Mouse (Mus musculus): ENCODE data around the gene Fam169b.
"Not testable (repeated sequence)": the region's sequence is repeated elsewhere in the genome, so short reads cannot be mapped to it uniquely, and the experiment has no call there.

The Fam169b gene

GRCm38 (mm10) chr7:68264028-68264453 is 9.6 kb upstream of the Fam169b start, which contains the start of gene Pgpep1l:
Gene Pgpep1l (minus strand): TSS chr7:68264233.
- in situ Hi-C loops (cut with MboI, MseI): no loop called here

DNA sequence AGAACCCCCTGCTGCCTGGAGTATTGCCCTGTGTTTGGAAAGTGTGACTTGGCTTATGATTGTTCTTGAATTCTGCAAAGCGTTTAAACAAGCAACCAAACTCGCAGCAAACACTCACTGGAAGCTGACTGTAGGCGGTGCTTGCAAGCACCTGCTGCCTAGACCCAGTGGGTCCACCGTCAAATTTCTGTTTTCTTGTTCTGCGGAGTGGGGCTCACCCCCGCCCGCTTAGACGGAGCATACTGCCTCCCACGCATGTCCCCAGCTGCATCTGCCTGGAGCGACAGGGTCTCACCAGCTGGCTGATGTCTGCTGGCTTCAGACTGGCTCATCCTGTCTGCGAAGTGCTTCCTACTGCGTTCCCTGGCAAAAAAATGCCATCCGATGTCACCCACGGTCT is 9.1 kb upstream of the Fam169b start:
- in situ Hi-C loops (cut with MboI, MseI): no loop called here

DNA sequence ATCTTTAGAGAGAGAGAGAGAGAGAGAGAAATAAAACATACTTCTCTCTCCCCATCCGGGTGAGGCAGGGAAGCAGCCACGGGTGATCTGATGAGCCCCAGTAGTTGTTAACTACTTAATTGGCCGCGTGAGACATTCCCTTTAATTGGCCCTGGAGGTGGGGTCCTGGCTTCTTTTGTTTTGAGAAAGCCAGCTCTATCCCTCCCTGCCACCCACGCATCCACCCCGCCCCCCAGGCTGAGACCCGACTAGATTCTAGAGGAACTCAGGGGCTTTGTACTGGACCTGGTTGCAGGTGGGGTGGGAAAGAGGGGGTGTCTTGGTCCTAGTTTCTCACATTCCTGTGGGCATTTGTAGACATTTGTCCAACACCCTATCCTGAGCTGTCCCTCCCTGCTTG is 8.2 kb upstream of the Fam169b start:
- in situ Hi-C loops (cut with MboI, MseI): no loop called here

DNA sequence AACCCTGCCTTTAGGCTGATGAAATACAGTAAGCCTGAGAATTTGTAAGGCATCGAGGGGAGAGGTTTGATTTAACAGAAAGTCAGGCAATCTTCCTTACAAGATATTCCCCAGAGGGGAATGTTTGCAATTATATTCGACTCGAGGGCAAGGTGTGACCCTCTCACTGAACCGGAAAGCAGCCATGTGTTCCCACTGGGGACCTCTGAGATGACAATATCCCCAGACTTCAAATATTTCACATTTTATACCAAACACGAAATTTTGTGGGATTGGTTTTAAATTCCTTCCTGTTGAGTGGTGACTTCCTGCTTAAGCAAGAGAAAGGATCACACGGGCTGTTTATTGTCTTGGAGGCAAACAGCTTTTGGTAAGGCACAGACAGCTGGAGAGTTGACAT is 6.9 kb upstream of the Fam169b start:
- in situ Hi-C loops (cut with MboI, MseI): no loop called here

- in situ Hi-C loops (cut with MboI, MseI): loop anchor here (10.0 kb wide), 1 partner anchor 316 kb away; the partner anchor contains the start of gene Igf1r
Measured at GRCm38 (mm10) chr7:68270551-68270950, 3.1 kb upstream of the Fam169b start.

- in situ Hi-C loops (cut with MboI, MseI): loop anchor here (10.0 kb wide), 1 partner anchor 317 kb away; the partner anchor contains the start of gene Igf1r
Measured at GRCm38 (mm10) chr7:68271816-68272215, 1.8 kb upstream of the Fam169b start.

GRCm38 (mm10) chr7:68272607-68273006 is 1.0 kb upstream of the Fam169b start:
- in situ Hi-C loops (cut with MboI, MseI): loop anchor here (10.0 kb wide), 1 partner anchor 318 kb away; the partner anchor contains the start of gene Igf1r

DNA sequence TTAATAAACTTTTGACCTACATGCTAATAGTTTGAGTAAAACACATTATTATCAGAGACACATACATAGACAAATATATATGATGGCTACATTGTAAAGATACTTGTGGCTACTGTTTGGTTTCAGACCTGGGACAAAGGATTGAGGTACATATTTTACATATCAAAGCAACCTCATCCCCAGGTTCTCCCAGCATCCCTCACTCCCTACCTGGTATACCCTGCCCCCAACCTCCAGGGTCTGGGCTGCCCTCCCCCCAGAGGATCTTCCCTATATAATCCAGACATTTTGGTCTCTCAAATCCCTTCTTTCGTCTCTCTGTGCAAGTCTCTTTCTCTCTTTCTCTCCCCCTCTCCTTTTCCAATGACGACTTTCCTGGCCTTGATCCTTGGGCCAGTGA is 579 bp downstream of the Fam169b start:
- in situ Hi-C loops (cut with MboI, MseI): loop anchor here (10.0 kb wide), 1 partner anchor 319 kb away; the partner anchor contains the start of gene Igf1r

DNA sequence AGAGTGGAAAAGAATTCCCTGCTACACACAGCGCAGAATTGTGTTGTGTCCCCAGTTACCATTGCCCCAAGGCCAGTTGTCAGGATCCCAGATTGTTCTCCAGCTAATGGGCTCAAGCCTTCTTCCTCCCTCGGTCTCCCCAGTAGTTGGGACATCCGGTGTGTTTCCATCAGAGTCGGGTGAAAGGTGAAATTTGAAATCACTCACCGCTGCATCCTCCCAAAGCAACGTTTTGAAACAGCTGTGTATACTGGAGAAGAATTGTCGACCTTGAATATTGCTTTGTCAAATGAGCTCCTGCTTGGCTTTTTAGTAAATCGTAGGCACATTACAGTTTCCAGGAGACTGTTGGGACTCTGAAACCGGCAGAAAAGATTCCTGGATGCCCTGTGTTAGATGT is 1.3 kb downstream of the Fam169b start:
- in situ Hi-C loops (cut with MboI, MseI): loop anchor here (10.0 kb wide), 1 partner anchor 320 kb away; the partner anchor contains the start of gene Igf1r

DNA sequence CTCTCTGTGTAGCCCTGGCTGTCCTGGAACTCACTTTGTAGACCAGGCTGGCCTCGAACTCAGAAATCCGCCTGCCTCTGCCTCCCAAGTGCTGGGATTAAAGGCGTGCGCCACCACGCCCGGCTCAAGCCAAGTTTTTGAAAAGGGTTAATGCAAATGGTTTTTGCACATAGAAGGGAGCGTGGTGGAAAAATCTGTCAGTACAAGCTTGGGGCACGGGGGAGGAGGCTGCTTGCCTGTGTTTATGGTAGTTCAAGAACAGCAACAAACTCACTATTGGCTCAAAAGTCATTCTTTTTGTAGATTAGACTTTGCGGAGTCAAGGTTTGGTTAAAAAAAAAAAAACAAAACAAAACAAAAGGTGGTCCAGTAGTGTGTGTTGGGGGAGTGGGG is 1.8 kb downstream of the Fam169b start:
- in situ Hi-C loops (cut with MboI, MseI): loop anchor here (10.0 kb wide), 1 partner anchor 321 kb away; the partner anchor contains the start of gene Igf1r

DNA sequence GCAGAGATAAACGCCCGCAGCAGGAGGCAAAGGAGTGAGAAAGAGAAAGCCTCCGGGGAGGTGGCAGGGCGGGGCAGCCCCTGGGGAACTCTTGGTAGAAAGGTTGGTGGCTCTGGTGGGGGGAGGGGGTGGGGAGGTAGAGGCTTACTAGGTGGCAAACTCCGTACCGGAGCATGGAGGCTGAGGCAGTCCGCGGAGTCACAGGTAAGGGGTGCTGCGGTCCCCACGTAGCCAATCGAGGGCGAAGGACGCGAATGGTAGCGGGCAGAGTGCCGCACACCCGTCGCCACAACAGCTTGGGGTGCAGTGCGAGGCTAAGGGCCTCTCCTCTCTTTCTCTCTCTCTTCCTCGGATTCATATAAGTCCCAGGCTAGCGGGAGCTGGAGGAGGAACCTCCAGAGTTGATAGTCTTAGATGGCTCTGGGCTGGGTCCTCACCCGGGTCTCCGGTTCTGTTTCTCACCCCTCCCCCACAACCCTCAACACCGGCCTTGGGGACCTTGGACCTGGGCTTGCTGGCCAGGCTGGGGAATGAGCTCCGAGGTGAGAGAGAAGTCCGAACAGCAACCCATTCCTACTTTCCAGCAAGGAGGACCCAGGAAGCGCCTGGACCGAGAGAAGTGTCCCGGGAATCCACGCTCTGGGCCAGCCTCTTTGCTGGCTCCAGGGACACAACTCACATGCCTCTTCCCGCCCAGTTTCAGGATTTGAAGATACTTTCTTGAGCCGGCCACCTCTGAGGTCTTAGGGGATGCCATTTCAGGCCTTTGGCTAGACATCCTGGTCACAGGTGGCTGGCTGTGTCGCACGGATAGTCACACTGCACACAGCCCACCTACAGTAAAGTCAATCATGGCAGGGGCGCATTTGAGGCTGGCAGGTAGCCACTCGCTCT is 2.4 kb downstream of the Fam169b start:
- in situ Hi-C loops (cut with MboI, MseI): loop anchor here (10.0 kb wide), 1 partner anchor 321 kb away; the partner anchor contains the start of gene Igf1r

GRCm38 (mm10) chr7:68277054-68277896 is 3.6 kb downstream of the Fam169b start:
- in situ Hi-C loops (cut with MboI, MseI): loop anchor here (10.0 kb wide), 1 partner anchor 322 kb away; the partner anchor contains the start of gene Igf1r

DNA sequence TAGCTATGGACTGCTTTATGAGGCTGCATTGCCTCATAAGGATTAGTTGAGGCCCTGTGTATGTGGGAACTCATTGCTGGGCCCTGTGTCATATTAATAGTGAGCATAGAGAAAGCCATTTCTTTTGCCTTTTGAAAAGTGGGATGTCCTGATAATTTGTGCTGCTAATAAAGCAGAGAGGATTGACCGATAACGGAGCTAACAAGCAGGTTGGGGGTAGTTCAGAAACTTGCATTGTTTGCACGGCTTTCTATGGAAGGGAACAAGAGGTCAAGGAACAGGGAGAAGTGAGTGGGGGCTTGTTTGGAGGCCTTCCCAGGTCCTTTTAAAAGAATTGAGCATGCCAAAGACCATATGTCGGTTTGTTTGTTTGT is 4.2 kb downstream of the Fam169b start:
- in situ Hi-C loops (cut with MboI, MseI): loop anchor here (10.0 kb wide), 1 partner anchor 323 kb away; the partner anchor contains the start of gene Igf1r

DNA sequence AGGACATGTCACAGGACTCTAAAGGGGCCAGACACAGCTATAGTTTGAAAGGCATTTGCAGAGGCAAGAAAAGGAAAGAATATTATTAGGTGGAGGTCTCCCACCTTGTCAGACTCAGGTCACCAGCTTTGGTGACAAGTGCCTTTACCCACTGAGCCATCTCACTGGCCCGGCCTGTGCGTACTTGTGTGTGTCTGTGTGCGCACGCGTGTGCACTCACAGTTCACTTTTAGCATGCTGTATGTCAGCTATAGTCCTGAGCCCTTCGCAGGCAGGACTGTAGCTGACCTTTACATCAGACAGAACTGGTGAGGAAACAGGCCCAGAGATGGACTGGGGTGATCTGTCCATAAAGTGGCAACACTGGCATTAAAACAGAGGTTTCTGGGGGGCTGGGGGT is 4.7 kb downstream of the Fam169b start:
- in situ Hi-C loops (cut with MboI, MseI): loop anchor here (10.0 kb wide), 1 partner anchor 324 kb away; the partner anchor contains the start of gene Igf1r

DNA sequence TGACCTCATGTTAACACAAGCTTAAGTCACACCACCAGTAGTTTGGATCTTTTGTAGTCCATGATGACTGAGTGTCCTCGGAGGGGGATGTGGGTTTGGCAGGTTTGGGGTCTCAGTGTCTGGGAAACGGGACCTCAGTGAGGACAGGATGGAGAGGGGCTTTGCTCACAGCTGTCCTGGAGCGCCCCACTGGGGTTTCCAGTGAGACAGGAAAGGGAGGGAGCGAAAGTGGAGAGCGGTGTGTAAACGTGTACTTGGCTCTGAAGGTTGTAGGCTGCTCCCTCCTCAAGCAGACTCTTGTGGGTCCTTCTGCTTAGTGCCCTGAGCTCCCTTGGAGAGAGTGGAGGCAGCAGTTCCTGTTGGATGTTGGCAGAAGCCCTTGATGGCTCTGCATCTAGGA is 5.3 kb downstream of the Fam169b start:
- in situ Hi-C loops (cut with MboI, MseI): loop anchor here (10.0 kb wide), 1 partner anchor 324 kb away; the partner anchor contains the start of gene Igf1r

DNA sequence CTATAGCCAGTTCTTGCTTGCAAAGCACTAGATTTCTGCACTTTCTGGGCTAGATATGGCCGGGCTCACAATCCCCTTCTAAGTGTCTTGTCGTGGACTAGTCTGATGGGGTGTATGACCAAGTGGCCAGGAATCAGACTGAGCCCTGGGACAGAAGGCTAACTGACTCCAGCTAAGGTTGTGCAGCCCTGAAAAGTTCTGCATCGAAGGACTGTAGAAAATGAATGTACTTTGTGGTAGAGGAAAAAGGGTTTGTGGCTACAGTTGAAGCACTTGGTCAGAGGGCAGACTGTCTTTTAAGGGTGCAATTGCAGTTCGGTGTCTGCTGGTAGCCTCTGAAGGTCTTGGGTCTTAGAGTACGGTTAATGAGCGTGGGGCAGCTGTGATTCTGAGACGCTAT is 5.8 kb downstream of the Fam169b start:
- in situ Hi-C loops (cut with MboI, MseI): loop anchor here (10.0 kb wide), 1 partner anchor 325 kb away; the partner anchor contains the start of gene Igf1r

GRCm38 (mm10) chr7:68280352-68280869 is 6.8 kb downstream of the Fam169b start:
- in situ Hi-C loops (cut with MboI, MseI): no loop called here

DNA sequence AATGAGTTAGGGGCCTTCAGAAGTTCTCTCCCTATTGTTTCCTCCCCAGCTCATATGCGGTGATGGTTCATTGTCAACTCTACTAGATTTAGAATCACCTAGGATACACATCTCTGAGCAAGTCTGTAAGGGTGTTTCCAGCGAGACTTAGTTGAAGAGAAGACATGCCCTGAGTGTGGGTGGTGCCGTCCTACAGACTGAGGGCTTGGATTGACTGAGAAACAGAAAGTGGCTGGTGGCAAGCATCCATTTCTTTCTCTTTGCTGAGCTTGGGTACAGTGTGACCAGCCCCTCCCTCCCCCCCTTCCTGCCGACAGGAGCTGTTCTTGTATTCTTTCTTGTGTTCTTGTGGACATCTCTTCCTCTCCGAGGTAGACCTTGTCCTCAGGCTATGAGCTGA is 7.7 kb downstream of the Fam169b start:
- in situ Hi-C loops (cut with MboI, MseI): no loop called here

DNA sequence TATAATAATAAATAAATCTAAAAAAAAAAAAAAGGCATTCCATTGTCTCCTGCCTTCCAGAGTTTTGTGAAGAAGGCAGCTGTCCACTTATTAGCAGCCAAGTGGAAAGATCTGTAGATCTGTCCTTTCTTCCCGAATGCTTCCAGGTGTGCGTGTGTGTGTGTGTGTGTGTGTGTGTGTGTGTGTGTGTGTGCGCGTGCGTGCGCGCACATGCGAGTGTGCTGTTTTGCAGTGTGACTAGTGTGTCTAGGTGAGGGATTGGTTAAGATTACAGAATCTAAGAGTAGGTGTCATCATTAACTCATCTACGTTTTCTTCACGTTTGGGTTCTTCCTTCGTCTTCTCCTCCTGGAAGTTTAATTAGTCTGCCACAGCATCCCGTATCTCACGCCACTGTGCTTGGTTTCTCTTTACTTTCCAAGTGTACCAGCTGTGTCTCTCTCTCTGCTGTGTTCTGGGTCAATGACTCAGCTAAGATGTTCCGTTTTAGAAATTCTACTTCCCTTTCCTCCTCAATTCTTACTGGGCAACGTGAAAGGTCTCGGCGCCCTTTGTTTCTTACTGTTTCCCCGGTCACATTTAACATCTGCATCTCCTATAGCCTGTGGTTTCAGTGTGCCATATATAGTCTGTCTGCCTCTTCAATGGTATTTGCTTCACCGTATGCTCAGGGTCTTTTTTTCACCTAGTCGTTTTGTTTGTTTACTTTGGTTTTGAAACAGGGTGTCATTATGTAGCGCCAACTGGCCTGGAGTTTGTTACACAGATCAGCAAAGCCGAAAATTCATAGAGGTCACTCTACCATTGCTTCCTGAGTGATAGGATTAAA is 8.9 kb downstream of the Fam169b start:
- in situ Hi-C loops (cut with MboI, MseI): no loop called here

DNA sequence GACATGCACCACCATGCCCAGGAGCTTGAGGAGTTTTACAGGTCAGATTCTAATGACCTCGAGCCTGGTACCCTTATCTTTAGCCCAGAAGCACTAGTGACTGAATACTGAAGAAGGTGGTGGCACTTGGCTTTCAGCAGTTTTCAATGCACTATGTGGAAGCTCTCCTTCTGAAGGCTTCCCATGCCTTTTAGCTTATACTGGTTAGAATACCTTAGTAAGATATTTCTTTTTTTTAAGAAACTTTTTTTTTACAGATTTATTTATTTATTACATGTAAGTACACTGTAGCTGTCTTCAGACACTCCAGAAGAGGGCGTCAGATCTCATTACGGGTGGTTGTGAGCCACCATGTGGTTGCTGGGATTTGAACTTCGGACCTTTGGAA is 9.5 kb downstream of the Fam169b start:
- in situ Hi-C loops (cut with MboI, MseI): not testable (repeated sequence)
